Mouse (Mus musculus) spleen, postnatal 4 days (tissue): Measurements from ENCODE around the gene Kbtbd2.

Experiments used
- DNase-seq, 2 experiments: peaks; one replicate each; pipeline ENCODE4 v3.0.0; 2022; ENCODE audit warnings: low spot score in 2 of 2

The Kbtbd2 gene

DNA sequence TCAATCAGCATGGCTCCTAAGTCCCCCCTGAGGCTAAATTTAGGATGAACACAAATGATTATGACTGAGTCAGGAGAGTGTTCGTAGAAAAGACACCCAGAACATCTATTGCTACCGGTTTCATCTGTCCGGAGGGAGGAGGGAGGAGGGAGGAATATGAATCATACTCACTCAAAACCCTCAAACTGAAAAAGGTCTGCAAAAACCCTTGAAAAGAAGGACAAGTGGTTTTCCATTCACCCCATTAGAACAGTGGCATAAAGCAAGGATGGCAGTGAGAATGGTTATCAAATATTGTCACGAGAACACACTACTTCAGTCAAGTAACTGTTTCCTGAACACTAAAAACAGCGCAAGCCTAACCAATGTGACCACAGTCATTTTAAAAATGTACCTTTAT, 12.5 kb downstream of the Kbtbd2 start:
- DNase-seq = no peak

DNA sequence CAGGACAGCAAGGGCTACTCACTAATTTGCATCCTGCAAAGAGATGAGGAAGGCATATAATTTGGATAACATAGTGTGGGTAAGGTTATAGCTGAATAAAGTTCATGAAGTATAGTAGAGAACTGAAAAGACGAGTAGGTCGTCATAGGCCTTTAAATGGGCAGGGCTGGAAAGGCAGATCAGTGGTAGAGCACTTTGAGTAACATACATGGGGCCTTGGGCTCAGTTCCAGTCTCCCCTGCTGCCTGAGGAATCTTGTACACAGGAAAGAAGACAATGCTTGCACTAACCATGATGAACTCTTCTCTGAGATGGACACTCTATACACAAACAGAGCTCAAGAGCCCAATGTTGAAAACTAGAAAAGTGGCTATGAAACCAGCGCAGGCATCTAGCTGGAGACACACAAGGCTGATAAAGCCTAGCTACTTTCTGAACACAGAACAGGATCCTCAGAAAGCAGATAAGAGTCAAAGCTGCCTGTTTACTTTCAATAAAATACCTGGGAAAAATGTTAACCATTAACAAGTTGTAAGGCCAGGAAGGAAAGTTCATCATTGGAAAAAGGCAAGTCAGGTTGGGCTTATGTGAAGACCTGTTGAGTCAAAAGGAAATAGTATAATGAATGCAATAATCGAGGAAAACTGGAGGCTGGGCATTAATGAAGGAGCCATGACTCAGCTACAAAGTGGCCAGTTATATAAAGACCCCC, 13.9 kb downstream of the Kbtbd2 start:
- no peak for DNase-seq

DNA sequence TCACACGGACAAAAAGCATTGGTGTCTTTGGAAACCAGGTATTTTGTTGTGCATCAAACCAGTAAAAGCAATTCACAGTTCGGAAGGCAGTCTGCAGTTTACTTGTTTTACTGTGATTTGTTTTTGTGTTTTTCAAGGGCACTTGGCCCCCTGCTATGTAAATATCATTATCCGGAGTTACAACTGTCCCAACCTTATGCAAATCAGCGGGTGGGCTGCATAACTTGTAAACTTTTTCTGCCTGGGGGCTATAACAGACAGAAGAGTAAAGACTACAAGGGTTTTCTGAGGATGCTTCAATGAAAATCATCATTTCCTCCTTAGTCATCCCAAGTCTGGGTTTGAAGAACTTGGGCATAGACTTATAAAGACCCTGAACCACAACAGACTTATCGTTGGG, 18.0 kb downstream of the Kbtbd2 start:
- DNase-seq = no peak

DNA sequence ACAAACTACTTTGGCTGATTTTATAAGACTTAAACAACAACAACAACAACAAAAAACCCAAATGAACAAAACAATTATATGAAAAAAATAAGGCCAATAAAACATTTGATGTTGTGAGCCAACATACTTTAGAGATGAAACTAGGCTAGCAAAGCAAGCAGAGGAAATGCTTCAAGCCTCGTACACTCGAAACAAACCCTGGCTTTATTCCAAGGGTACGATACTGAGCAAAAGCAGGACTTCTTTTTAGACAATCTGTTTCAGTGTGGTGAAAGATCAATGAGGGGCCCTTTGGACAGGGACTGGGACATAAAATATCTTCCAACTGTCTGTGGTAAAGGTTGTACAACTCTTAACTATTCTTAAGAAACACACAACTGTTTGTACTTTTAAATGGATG, 21.8 kb downstream of the Kbtbd2 start:
- no peak for DNase-seq

DNA sequence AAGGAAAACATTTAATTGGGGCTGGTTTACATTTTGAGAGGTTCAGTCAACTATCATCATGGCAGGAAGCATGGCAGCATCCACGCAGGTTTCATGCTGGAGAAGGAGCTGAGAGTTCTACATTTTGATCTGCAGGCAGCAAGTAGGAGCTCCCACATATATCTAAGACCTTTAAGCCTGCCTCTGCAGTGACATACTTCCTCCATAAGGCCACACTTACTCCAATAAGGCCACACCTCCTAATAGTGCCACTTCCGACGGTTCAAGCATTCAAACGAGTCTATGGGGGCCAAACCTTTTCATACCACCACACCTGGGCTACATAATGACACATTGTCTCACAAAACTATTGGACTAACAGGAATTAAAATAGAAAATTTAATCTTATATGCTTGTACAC, 31.9 kb downstream of the Kbtbd2 start:
- no peak for DNase-seq

DNA sequence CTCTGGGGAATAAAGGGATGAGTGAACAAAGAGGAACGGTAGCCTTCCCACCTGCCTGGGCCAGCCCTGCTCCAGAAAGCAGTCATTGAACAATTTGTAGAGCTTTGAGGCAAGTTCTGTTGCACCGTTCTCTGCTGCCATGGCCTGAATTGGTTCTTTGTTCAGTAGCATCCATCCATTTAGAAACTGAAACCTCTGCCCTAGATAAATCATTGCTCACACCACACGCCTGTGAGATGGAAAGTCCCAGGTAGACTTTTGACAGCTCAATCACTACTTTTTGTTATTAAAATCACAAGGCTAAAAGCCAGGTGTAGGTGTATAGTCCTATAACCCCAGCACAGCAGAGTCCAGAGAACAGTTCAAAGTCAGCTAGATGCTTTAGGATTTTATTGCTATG, 32.3 kb downstream of the Kbtbd2 start:
- no peak for DNase-seq

DNA sequence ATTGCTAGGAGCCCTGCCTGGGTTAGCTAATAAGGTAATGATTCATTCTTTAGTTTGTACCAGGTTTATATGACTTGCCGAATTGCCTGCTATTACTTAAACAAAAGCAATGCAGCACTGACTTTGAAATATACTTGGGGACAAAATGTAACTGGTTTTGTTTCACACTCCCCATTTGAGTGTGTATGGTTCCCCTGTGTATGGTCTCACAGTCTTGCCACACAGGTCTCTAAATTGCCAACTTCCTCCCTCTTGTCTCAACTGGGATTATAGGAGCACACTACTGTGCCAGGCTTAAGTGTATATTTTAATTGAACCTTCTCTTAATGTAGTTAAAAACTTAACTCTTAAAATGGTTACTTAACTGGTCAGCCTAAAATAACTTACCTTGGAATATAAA, 38.3 kb downstream of the Kbtbd2 start:
- no peak for DNase-seq

DNA sequence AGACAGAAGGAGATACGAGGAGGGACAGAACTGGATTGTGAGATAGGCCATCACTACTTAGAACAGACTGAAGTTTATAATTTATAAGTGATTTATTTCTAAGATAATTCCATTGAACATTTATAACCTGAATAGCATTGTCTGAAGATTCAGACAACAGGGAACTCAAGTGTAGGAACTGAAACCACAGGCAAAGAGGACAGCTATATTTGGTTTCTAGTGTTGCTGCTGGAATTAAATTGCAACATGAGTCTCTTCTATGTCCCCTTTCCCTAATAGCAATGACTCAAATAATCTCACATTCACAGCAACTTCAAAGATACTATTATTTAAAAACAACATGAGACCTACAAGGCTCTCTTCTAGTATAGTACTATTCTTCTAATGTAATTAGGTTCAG, 41.5 kb downstream of the Kbtbd2 start:
- DNase-seq = no peak

DNA sequence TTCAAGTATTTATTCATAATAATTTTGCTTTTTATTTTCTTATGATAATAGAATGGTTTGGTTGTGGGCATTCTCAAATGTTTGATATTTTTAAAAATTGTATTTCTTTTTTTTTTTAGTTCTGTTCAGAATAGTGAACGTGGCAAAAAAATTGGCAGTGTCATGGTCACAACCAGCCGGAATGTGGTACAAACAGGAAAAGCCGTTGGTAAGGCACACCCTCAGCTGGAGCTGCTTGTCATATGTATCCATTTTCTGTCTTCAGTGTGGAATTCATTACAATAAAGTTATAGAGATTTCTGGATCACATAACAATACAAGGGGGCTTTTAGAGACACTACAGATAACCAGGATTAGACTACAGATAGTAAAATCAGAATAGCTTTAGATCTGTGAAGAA, 43.9 kb downstream of the Kbtbd2 start:
- no peak for DNase-seq

DNA sequence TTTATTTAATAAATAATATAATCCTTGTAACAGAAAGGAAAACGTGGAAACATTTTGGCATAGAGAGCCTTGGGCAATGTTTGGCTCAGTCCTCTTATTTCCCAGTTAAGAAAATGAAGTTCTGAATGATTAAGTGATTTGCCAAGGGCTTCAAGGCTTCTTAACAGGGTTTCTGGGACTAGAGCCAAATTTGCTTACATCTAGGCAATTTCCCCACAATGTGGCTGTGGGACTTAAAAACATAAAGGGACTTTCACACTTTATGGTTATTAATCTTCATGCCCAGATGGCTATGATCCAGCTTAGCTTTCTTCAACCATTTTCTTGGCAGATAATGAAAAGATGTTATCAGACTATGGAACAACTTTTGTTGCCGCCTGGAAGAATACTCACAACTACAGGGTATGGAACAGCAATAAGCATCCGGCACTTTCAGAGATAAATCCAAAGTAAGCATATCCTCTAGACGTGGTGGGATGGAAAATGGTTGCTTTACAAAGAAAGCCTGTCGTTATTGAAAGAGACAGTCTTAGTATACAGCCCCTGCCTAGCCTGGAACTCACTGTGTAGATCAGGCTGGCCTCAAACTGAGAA, 51.6 kb downstream of the Kbtbd2 start:
- no peak for DNase-seq

DNA sequence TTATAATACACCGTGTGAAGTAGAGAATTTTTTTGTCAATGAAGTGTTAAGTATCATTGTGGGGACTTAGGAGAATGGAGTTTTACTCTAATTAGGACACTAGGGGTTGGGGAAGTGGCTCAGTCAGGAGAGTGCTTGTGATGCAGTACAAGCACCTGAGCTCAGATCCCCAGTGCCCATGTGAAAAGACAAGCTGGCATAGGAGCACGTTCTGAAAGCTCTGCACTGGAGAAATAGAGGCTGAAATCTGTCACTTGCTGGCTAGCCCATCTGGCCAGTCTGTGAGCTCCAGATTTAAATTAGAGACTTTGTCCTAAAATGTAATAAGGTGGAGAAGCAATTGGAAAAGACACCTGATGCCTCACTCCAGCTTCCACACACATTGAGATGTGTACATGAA, 65.1 kb downstream of the Kbtbd2 start:
- no peak for DNase-seq
